Mouse (Mus musculus) intestine, embryonic 14.5 days (tissue): Measurements from ENCODE around the gene Ptprd. TPM values are rescaled to one million over a fixed set of nuclear protein-coding genes. Genes with fewer than 3 reads are reported as not detected.

ENCODE experiments used
- ATAC-seq: fragments of 200-750 bp; cut with Nextera tagmentation; replicated peaks from 2 replicates; pipeline ENCODE4 v1.8.0; 2017; ENCODE audit warnings: low read depth, moderate number of reproducible peaks, moderate TSS enrichment, moderate library complexity; ENCODE audit not compliant: low FRiP score, low TSS enrichment
- DNase-seq: peaks from one replicate; pipeline ENCODE4 v3.0.0-alpha.2; 2018; ENCODE audit warnings: low spot score
- H3K27ac ChIP-seq: fragments of 300-500 bp; sonication (generic); 2 replicates; pipeline ENCODE4 v1.5.1; 2014; ENCODE audit warnings: low read depth, mild to moderate bottlenecking, control low read depth
- H3K27me3 ChIP-seq: fragments of 300-500 bp; sonication (generic); replicated peaks from 2 replicates; pipeline ENCODE4 v1.6.1; 2014; ENCODE audit warnings: low read length, control low read depth; ENCODE audit not compliant: control insufficient read depth, insufficient read depth
- H3K36me3 ChIP-seq: fragments of 300-500 bp; sonication (generic); 2 replicates; pipeline ENCODE4 v1.6.1; 2014; ENCODE audit warnings: low read length, control low read depth; ENCODE audit not compliant: control insufficient read depth, insufficient read depth
- H3K4me1 ChIP-seq: fragments of 300-500 bp; sonication (generic); replicated peaks from 2 replicates; pipeline ENCODE4 v1.6.1; 2014; ENCODE audit warnings: low read length, control low read depth, mixed read lengths; ENCODE audit not compliant: control insufficient read depth, insufficient read depth
- H3K4me2 ChIP-seq: fragments of 300-500 bp; sonication (generic); 2 replicates; pipeline ENCODE4 v1.6.1; 2014; ENCODE audit warnings: low read length
- H3K4me3 ChIP-seq: fragments of 300-500 bp; sonication (generic); 2 replicates; pipeline ENCODE4 v1.5.1; 2014; ENCODE audit warnings: low read depth, low read length, control low read depth, mixed read lengths
- H3K9ac ChIP-seq: fragments of 300-500 bp; sonication (generic); 2 replicates; pipeline ENCODE4 v1.6.1; 2014; ENCODE audit warnings: mild to moderate bottlenecking, low read length
- H3K9me3 ChIP-seq: fragments of 300-500 bp; sonication (generic); 2 replicates; pipeline ENCODE4 v1.6.1; 2016; ENCODE audit warnings: low read length, control low read depth; ENCODE audit not compliant: control insufficient read depth
- WGBS: fragments of 180-500 bp; shearing (Covaris S2); extraction: QIAGEN DNeasy Blood & Tissue Kit; methylation state at CpG from one replicate; pipeline ENCODE4 v1.1.7; 2014; 5-methylcytosine and 5-hydroxymethylcytosine counted together
- polyA plus RNA-seq: library from polyadenylated mRNA; unstranded; fragments of >200 nt; fragmentation: Nextera tagmentation; extraction: Ambion mirVana; gene quantifications from 2 replicates; pipeline ENCODE4 v1.2.1, GENCODE M21; 2014

Gene Ptprd
- polyA plus RNA-seq, 1 experiment from 2014 or later = 19.4 TPM

GRCm38 (mm10) chr4:76405862-76406454, 1805.8 kb downstream of the Ptprd start:
- 66% methylated on average over 5 of the region's 5 CpGs for WGBS
- H3K27ac ChIP-seq = no peak overlapping the region
- no peaks in the 10 kb centered on the region for H3K27me3 ChIP-seq
- no peak for DNase-seq
- H3K36me3 ChIP-seq = no peaks in the 10 kb centered on the region
- no peak overlapping the region for H3K4me3 ChIP-seq
- H3K4me2 ChIP-seq = no peak overlapping the region
- no peak for ATAC-seq
- no peaks in the 10 kb centered on the region for H3K9me3 ChIP-seq
- H3K9ac ChIP-seq = no peak overlapping the region
- no peaks in the 10 kb centered on the region for H3K4me1 ChIP-seq

GRCm38 (mm10) chr4:76403219-76403618, 1808.5 kb downstream of the Ptprd start:
- WGBS = 95% methylated on average over 5 of the region's 5 CpGs
- no peak overlapping the region for H3K4me2 ChIP-seq
- no peak overlapping the region for H3K27ac ChIP-seq
- H3K9ac ChIP-seq = no peak overlapping the region
- no peaks in the 10 kb centered on the region for H3K9me3 ChIP-seq
- H3K36me3 ChIP-seq = no peaks in the 10 kb centered on the region
- no peaks in the 10 kb centered on the region for H3K4me1 ChIP-seq
- H3K27me3 ChIP-seq = no peaks in the 10 kb centered on the region
- DNase-seq = no peak
- no peak overlapping the region for H3K4me3 ChIP-seq
- no peak for ATAC-seq

- no peak for ATAC-seq
- Histone ChIP-seq H3K9ac (no peak overlapping the region), H3K4me1 (no peaks in the 10 kb centered on the region), H3K27me3 (no peaks in the 10 kb centered on the region), H3K9me3 (no peaks in the 10 kb centered on the region), H3K4me2 (no peak overlapping the region), H3K27ac (no peak overlapping the region), H3K4me3 (no peak overlapping the region), H3K36me3 (no peaks in the 10 kb centered on the region)
- DNase-seq = no peak
- WGBS = 81% methylated on average over 5 of the region's 5 CpGs
These were observed 1823.9 kb downstream of the Ptprd start for GRCm38 (mm10) chr4:76387887-76388286.

GRCm38 (mm10) chr4:76386978-76387824, 1824.6 kb downstream of the Ptprd start:
- no peaks in the 10 kb centered on the region for H3K4me1 ChIP-seq

GRCm38 (mm10) chr4:76385818-76386217, 1825.9 kb downstream of the Ptprd start:
- H3K9me3 ChIP-seq = no peaks in the 10 kb centered on the region
- H3K36me3 ChIP-seq = no peaks in the 10 kb centered on the region
- H3K4me2 ChIP-seq = no peak overlapping the region
- H3K4me1 ChIP-seq = no peaks in the 10 kb centered on the region
- ATAC-seq (no peak), DNase-seq (no peak)
- 84% methylated on average over 5 of the region's 5 CpGs for WGBS
- H3K9ac ChIP-seq = no peak overlapping the region
- no peak overlapping the region for H3K27ac ChIP-seq
- H3K4me3 ChIP-seq = no peak overlapping the region
- no peaks in the 10 kb centered on the region for H3K27me3 ChIP-seq

More at GRCm38 (mm10) chr4:76386978-76387824, 1824.6 kb downstream of the Ptprd start:
- H3K27ac ChIP-seq = no peak overlapping the region
- no peaks in the 10 kb centered on the region for H3K9me3 ChIP-seq
- H3K36me3 ChIP-seq = no peaks in the 10 kb centered on the region
- DNase-seq (no peak), ATAC-seq (no peak)
- no peak overlapping the region for H3K4me3 ChIP-seq
- no peak overlapping the region for H3K4me2 ChIP-seq
- H3K9ac ChIP-seq = no peak overlapping the region
- 49% methylated on average over 7 of the region's 7 CpGs for WGBS
- H3K27me3 ChIP-seq = no peaks in the 10 kb centered on the region

- Histone ChIP-seq H3K27me3 (no peaks in the 10 kb centered on the region), H3K4me2 (no peak overlapping the region), H3K9ac (no peak overlapping the region), H3K36me3 (no peaks in the 10 kb centered on the region), H3K27ac (no peak overlapping the region), H3K4me3 (no peak overlapping the region), H3K4me1 (no peaks in the 10 kb centered on the region), H3K9me3 (no peaks in the 10 kb centered on the region)
- WGBS = 73% methylated on average over 6 of the region's 6 CpGs
- ATAC-seq (no peak), DNase-seq (no peak)
These were observed 1831.3 kb downstream of the Ptprd start for GRCm38 (mm10) chr4:76380312-76380917.

- 45% methylated on average over 4 of the region's 4 CpGs for WGBS
- ATAC-seq = no peak
These were observed 1841.5 kb downstream of the Ptprd start for GRCm38 (mm10) chr4:76370041-76370880.

GRCm38 (mm10) chr4:76369101-76369500, 1842.7 kb downstream of the Ptprd start:
- Histone ChIP-seq H3K36me3 (no peaks in the 10 kb centered on the region), H3K4me1 (peaks cover 20% of the 10 kb centered on the region), H3K27me3 (no peaks in the 10 kb centered on the region), H3K9ac (no peak overlapping the region), H3K9me3 (no peaks in the 10 kb centered on the region), H3K4me2 (peak overlapping the region; percentile 2; the same call in 1 of the 2 replicates), H3K4me3 (no peak overlapping the region), H3K27ac (no peak overlapping the region)
- no peak for ATAC-seq
- no peak for DNase-seq
- WGBS = 30% methylated on average over 3 of the region's 3 CpGs

More at GRCm38 (mm10) chr4:76370041-76370880, 1841.5 kb downstream of the Ptprd start:
- H3K4me2 ChIP-seq = peak overlapping the region; percentile 20; the same call in 1 of the 2 replicates
- no peaks in the 10 kb centered on the region for H3K27me3 ChIP-seq
- H3K9ac ChIP-seq = no peak overlapping the region
- no peak overlapping the region for H3K4me3 ChIP-seq
- H3K36me3 ChIP-seq = no peaks in the 10 kb centered on the region
- no peak overlapping the region for H3K27ac ChIP-seq
- H3K4me1 ChIP-seq = peaks cover 20% of the 10 kb centered on the region
- no peak for DNase-seq
- no peaks in the 10 kb centered on the region for H3K9me3 ChIP-seq
